Mouse (Mus musculus): ENCODE results near the gene Mrpl52. TPM values are rescaled to one million over a fixed set of nuclear protein-coding genes. Genes with fewer than 3 reads are reported as not detected.

Mrpl52 gene
- polyA plus RNA-seq, 1 experiment from 2014 or later, result 252 TPM

DNA sequence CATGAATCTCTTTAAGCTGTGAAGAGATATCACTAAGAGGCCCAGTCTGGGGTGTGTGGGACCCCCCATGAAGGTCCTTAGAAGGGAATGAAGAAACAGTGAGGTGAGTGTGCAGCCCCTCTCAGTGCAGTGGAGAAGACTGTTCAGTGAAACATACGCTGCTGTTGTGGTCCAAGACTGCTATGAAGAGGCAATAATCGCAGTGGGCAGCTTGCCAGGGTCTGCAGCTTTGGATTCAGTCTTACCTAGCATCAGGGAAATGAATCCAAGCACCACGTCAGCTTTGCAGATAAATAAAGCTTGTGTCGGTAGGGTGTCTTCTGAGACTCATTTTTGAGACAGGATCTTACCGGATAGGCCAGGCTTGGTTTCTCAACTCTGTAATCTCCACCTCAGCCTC is 46.0 kb downstream of the Mrpl52 start:
- Histone ChIP-seq H3K9me3 (replicated peaks; ENCODE audit: control insufficient read depth, low read length, poor library complexity, severe bottlenecking) (no peaks in the 10 kb centered on the region), H3K36me3 (ENCODE audit: control insufficient read depth, insufficient read depth, low read length) (peaks cover 19% of the 10 kb centered on the region), H3K4me2 (ENCODE audit: low read length) (no peak overlapping the region), H3K4me3 (ENCODE audit: low read depth, low read length) (no peak overlapping the region), H3K9ac (ENCODE audit: low read depth, low read length) (no peak overlapping the region), H3K27me3 (ENCODE audit: control insufficient read depth, insufficient read depth, low read depth, low read length) (no peaks in the 10 kb centered on the region), H3K4me1 (ENCODE audit: control insufficient read depth, insufficient read depth, low read length) (peaks cover 15% of the 10 kb centered on the region), H3K27ac (ENCODE audit: low read length) (no peak overlapping the region)
- ATAC-seq, result no peak
- 70% methylated on average over 5 of the region's 5 CpGs for WGBS

DNA sequence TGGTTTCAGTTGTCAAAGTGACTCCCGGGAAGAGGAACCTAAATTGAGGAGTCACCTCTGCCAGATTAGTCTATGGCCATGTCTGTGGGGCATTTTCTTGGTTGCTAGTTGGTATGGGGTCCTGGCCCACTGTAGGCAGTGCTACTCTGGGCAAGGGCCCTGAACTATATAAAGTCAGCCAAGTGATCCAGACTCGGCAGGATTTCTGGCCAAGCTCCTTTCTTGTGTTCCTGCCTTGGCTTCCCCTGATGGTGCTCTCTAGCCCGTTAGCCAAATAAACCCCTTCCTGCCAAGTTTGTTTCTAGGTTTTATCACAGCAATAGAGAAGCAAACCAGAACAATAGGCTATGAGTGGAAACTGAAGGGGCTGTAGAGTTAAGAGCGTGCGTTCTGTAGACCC is 48.0 kb downstream of the Mrpl52 start:
- Histone ChIP-seq H3K4me2 (ENCODE audit: low read length) (no peak overlapping the region), H3K27me3 (ENCODE audit: control insufficient read depth, insufficient read depth, low read depth, low read length) (peaks cover 3% of the 10 kb centered on the region; the same call in 1 of the 2 replicates), H3K9me3 (replicated peaks; ENCODE audit: control insufficient read depth, low read length, poor library complexity, severe bottlenecking) (no peaks in the 10 kb centered on the region), H3K36me3 (ENCODE audit: control insufficient read depth, insufficient read depth, low read length) (peaks cover 3% of the 10 kb centered on the region; the same call in 1 of the 2 replicates), H3K27ac (ENCODE audit: low read length) (no peak overlapping the region), H3K4me1 (ENCODE audit: control insufficient read depth, insufficient read depth, low read length) (peaks cover 23% of the 10 kb centered on the region), H3K4me3 (ENCODE audit: low read depth, low read length) (no peak overlapping the region), H3K9ac (ENCODE audit: low read depth, low read length) (no peak overlapping the region)
- WGBS, result 83% methylated on average over 5 of the region's 5 CpGs
- no peak for ATAC-seq

GRCm38 (mm10) chr14:54475941-54476844 is 49.5 kb downstream of the Mrpl52 start, which contains the start of gene Rem2:
Rem2 (plus strand) TSS chr14:54476100.
- H3K4me3 ChIP-seq (ENCODE audit: low read depth, low read length), result peak within 1 kb of the TSS; percentile 67
- H3K4me2 ChIP-seq (ENCODE audit: low read length), result peak within 1 kb of the TSS; percentile 82
- H3K4me1 ChIP-seq (ENCODE audit: control insufficient read depth, insufficient read depth, low read length), result peaks cover 23% of the 10 kb centered on the region
- peak; percentile 90 for ATAC-seq
- peaks cover 3% of the 10 kb centered on the region; the same call in 1 of the 2 replicates for H3K27me3 ChIP-seq (ENCODE audit: control insufficient read depth, insufficient read depth, low read depth, low read length)
- H3K9me3 ChIP-seq (replicated peaks; ENCODE audit: control insufficient read depth, low read length, poor library complexity, severe bottlenecking), result no peaks in the 10 kb centered on the region
- peak within 1 kb of the TSS; percentile 84 for H3K27ac ChIP-seq (ENCODE audit: low read length)
- peak within 1 kb of the TSS; percentile 84 for H3K9ac ChIP-seq (ENCODE audit: low read depth, low read length)
- WGBS, result under 1% methylated on average over 23 of the region's 23 CpGs
- H3K36me3 ChIP-seq (ENCODE audit: control insufficient read depth, insufficient read depth, low read length), result no peaks in the 10 kb centered on the region

- H3K27me3 ChIP-seq (ENCODE audit: control insufficient read depth, insufficient read depth, low read depth, low read length), result peaks cover 3% of the 10 kb centered on the region; the same call in 1 of the 2 replicates
- H3K4me1 ChIP-seq (ENCODE audit: control insufficient read depth, insufficient read depth, low read length), result peaks cover 23% of the 10 kb centered on the region
- no peaks in the 10 kb centered on the region for H3K36me3 ChIP-seq (ENCODE audit: control insufficient read depth, insufficient read depth, low read length)
- 0 out of 2 replicates have a peak, but pooled peaks have one; percentile 34 for ATAC-seq
- no peak overlapping the region for H3K27ac ChIP-seq (ENCODE audit: low read length)
- WGBS, result 64% methylated on average over 15 of the region's 15 CpGs
- H3K4me2 ChIP-seq (ENCODE audit: low read length), result peak overlapping the region; percentile 82
- H3K9me3 ChIP-seq (replicated peaks; ENCODE audit: control insufficient read depth, low read length, poor library complexity, severe bottlenecking), result no peaks in the 10 kb centered on the region
- peak overlapping the region; percentile 84; the same call in 1 of the 2 replicates for H3K9ac ChIP-seq (ENCODE audit: low read depth, low read length)
- peak overlapping the region; percentile 67 for H3K4me3 ChIP-seq (ENCODE audit: low read depth, low read length)
These were observed 50.6 kb downstream of the Mrpl52 start for GRCm38 (mm10) chr14:54477172-54477909.

Other genes with a start within 250 kb of the Mrpl52 start
- gene Dad1, start 172.8 kb upstream of the Mrpl52 start, polyA plus RNA-seq (2015; fragmentation: Nextera tagmentation; extraction: Ambion mirVana), result 325 and 344 TPM in 2 replicates
- gene Abhd4, start 172.7 kb upstream of the Mrpl52 start, polyA plus RNA-seq (2015; fragmentation: Nextera tagmentation; extraction: Ambion mirVana), result 45.0 and 58.8 TPM in 2 replicates
- not detected in 2 replicates for gene Olfr49, start 142.0 kb upstream of the Mrpl52 start, polyA plus RNA-seq (2015; fragmentation: Nextera tagmentation; extraction: Ambion mirVana)
- gene Oxa1l, start 66.1 kb upstream of the Mrpl52 start, polyA plus RNA-seq (2015; fragmentation: Nextera tagmentation; extraction: Ambion mirVana), result 51.8 and 53.1 TPM in 2 replicates
- gene Slc7a7, start 9.1 kb upstream of the Mrpl52 start, polyA plus RNA-seq (2015; fragmentation: Nextera tagmentation; extraction: Ambion mirVana), result 4.3 and 4.9 TPM in 2 replicates
- gene Mmp14, start 4.7 kb downstream of the Mrpl52 start, polyA plus RNA-seq (2015; fragmentation: Nextera tagmentation; extraction: Ambion mirVana), result 43.5 and 43.9 TPM in 2 replicates
- gene Lrp10, start 37.2 kb downstream of the Mrpl52 start, polyA plus RNA-seq (2015; fragmentation: Nextera tagmentation; extraction: Ambion mirVana), result 26.9 and 28.2 TPM in 2 replicates
- gene Rem2, start 49.2 kb downstream of the Mrpl52 start, polyA plus RNA-seq (2015; fragmentation: Nextera tagmentation; extraction: Ambion mirVana), result 46.0 and 48.9 TPM in 2 replicates
- gene Prmt5, start 90.6 kb downstream of the Mrpl52 start, polyA plus RNA-seq (2015; fragmentation: Nextera tagmentation; extraction: Ambion mirVana), result 105 and 106 TPM in 2 replicates
- 12.9 and 13.1 TPM in 2 replicates for gene Haus4, start 127.7 kb downstream of the Mrpl52 start, polyA plus RNA-seq (2015; fragmentation: Nextera tagmentation; extraction: Ambion mirVana)
- 4.6 and 5.5 TPM in 2 replicates for gene Ajuba, start 150.6 kb downstream of the Mrpl52 start, polyA plus RNA-seq (2015; fragmentation: Nextera tagmentation; extraction: Ambion mirVana)
- gene 4931414P19Rik, start 179.1 kb downstream of the Mrpl52 start, polyA plus RNA-seq (2015; fragmentation: Nextera tagmentation; extraction: Ambion mirVana), result 5.2 and 5.6 TPM in 2 replicates
- 412 and 432 TPM in 2 replicates for gene Psmb5, start 191.1 kb downstream of the Mrpl52 start, polyA plus RNA-seq (2015; fragmentation: Nextera tagmentation; extraction: Ambion mirVana)
- gene Psmb11, start 194.5 kb downstream of the Mrpl52 start, polyA plus RNA-seq (2015; fragmentation: Nextera tagmentation; extraction: Ambion mirVana), result 0.06 TPM in 1 of 2 replicates, not detected in the other
- not detected in 2 replicates for gene Gm17606, start 214.0 kb downstream of the Mrpl52 start, polyA plus RNA-seq (2015; fragmentation: Nextera tagmentation; extraction: Ambion mirVana)
- gene Cdh24, start 214.5 kb downstream of the Mrpl52 start, polyA plus RNA-seq (2015; fragmentation: Nextera tagmentation; extraction: Ambion mirVana), result 9.6 and 11.2 TPM in 2 replicates

Measured in midbrain, embryonic 16.5 days (tissue).